Mouse (Mus musculus): Measurements from ENCODE around the gene Uhrf1bp1l. TPM values are rescaled to one million over a fixed set of nuclear protein-coding genes. Genes with fewer than 3 reads are reported as not detected.

Uhrf1bp1l gene
- polyA plus RNA-seq (2014; fragmentation: Illumina TruSeq; extraction: RNeasy Lipid Tissue Mini Kit (QIAGEN cat#74804); ENCODE audit: low read depth, low replicate concordance): 36.4 TPM

GRCm38 (mm10) chr10:89744871-89745665 is at the start of gene Uhrf1bp1l:
Gene Uhrf1bp1l (plus strand): TSS chr10:89744991.

DNA sequence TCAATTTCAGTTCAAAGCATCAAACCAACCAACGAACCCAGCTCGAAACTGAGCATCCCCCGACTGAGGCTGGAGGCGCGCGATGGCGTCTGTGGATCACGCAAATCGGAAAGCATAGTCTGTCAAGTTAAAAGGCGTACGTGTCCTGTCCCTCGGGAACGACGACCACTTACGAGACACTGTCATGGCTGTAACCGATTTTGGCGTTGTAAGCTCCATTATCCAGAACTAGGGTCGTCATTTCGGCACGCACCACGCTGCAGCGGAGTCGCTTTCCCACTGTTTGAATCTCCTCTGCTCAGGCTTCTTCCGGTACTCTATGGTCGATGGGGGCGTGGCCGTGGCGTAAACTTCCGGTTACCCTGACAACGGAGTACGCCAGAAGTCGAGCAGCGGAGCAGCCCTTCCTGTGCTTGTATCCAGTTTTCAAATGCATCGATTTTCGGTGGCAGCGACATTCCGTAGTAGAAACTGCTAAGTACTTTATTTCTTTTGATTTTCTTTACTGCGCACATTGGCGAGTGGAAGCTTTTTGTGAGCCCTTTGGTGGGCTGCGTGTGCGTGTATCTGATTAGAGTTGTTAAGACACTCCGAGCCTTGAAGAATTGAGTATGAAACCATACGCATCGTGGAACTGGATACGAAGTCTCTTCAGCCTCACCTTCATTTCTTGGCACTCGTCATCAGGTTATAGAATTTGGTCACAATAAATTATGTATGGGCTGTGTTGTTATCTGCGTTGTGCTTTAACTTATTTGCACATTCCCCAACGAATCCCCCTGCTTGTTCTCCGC is 12.6 kb upstream of the Uhrf1bp1l start, which contains the start of gene Actr6:
Gene Actr6, minus strand, starts transcription at position 295 of the 794 bp plus-strand sequence.

Other genes starting within 250 kb of the Uhrf1bp1l start
- gene Nr1h4, start 211.4 kb upstream of the Uhrf1bp1l start, polyA plus RNA-seq (2014; fragmentation: Illumina TruSeq; extraction: RNeasy Lipid Tissue Mini Kit (QIAGEN cat#74804); ENCODE audit: low read depth, low replicate concordance): 115 TPM
- 3.2 TPM for gene Slc17a8, start 123.7 kb upstream of the Uhrf1bp1l start, polyA plus RNA-seq (2014; fragmentation: Illumina TruSeq; extraction: RNeasy Lipid Tissue Mini Kit (QIAGEN cat#74804); ENCODE audit: low read depth, low replicate concordance)
- 38.4 TPM for gene Scyl2, start 58.7 kb upstream of the Uhrf1bp1l start, polyA plus RNA-seq (2014; fragmentation: Illumina TruSeq; extraction: RNeasy Lipid Tissue Mini Kit (QIAGEN cat#74804); ENCODE audit: low read depth, low replicate concordance)
- gene Actr6, start 12.7 kb upstream of the Uhrf1bp1l start, polyA plus RNA-seq (2014; fragmentation: Illumina TruSeq; extraction: RNeasy Lipid Tissue Mini Kit (QIAGEN cat#74804); ENCODE audit: low read depth, low replicate concordance): 28.5 TPM
- not detected for gene Anks1b, start 128.5 kb downstream of the Uhrf1bp1l start, polyA plus RNA-seq (2014; fragmentation: Illumina TruSeq; extraction: RNeasy Lipid Tissue Mini Kit (QIAGEN cat#74804); ENCODE audit: low read depth, low replicate concordance)